Mouse (Mus musculus): ENCODE measurements around the gene Pde1b.

- TF ChIP-seq POLR2A (IDR thresholded peaks at IDR 0.05; ENCODE audit: borderline replicate concordance, insufficient read depth, low read length) (no peak), CTCF (IDR thresholded peaks at IDR 0.05; ENCODE audit: borderline replicate concordance, insufficient read depth, low read depth, low read length) (no peak)
Observed at GRCm38 (mm10) chr15:103549475-103549874, 46.6 kb downstream of the Pde1b start.
